Mouse (Mus musculus) embryonic facial prominence, embryonic 10.5 days (tissue): ENCODE data around the gene Hsd11b1. TPM values are rescaled to one million over a fixed set of nuclear protein-coding genes. Genes with fewer than 3 reads are reported as not detected.
"Not testable (repeated sequence)": the region's sequence is repeated elsewhere in the genome, so short reads cannot be mapped to it uniquely, and the experiment has no call there.

Experiments
- DNase-seq: peaks from one replicate; pipeline ENCODE4 v3.0.0-alpha.2; 2017; ENCODE audit warnings: low spot score
- H3K27ac ChIP-seq: fragments of 300-500 bp; sonication (generic); replicated peaks from 2 replicates; pipeline ENCODE4 v1.5.1; 2016; ENCODE audit warnings: mild to moderate bottlenecking
- H3K27me3 ChIP-seq: fragments of 300-500 bp; sonication (generic); replicated peaks from 2 replicates; pipeline ENCODE4 v1.6.1; 2016; ENCODE audit warnings: low read depth, mild to moderate bottlenecking; ENCODE audit not compliant: poor library complexity, severe bottlenecking
- H3K36me3 ChIP-seq: fragments of 300-500 bp; sonication (generic); replicated peaks from 2 replicates; pipeline ENCODE4 v1.6.1; 2016; ENCODE audit warnings: mild to moderate bottlenecking, moderate library complexity
- H3K4me1 ChIP-seq: fragments of 300-500 bp; sonication (generic); 2 replicates; pipeline ENCODE4 v1.6.1; 2016
- H3K4me3 ChIP-seq: fragments of 300-500 bp; sonication (generic); 2 replicates; pipeline ENCODE4 v1.5.1; 2016; ENCODE audit warnings: mild to moderate bottlenecking, moderate library complexity
- H3K9me3 ChIP-seq: fragments of 300-500 bp; sonication (generic); 2 replicates; pipeline ENCODE4 v1.6.1; 2016; ENCODE audit warnings: mild to moderate bottlenecking
- WGBS: fragments of 180-500 bp; shearing (Covaris S2); methylation state at CpG from one replicate; pipeline ENCODE4 v1.1.7; 2016; 5-methylcytosine and 5-hydroxymethylcytosine counted together
- polyA plus RNA-seq: library from polyadenylated mRNA; unstranded; fragments of >200 nt; fragmentation: Nextera tagmentation; extraction: Ambion mirVana; gene quantifications from 2 replicates; pipeline ENCODE4 v1.2.1, GENCODE M21; 2016

Hsd11b1 gene
- polyA plus RNA-seq, 1 experiment from 2014 or later: 0.41 TPM

GRCm38 (mm10) chr1:193295920-193296319 lies 32.0 kb upstream of the Hsd11b1 start:
- H3K27ac ChIP-seq: no peak overlapping the region
- no peaks in the 10 kb centered on the region for H3K36me3 ChIP-seq
- peaks cover 6% of the 10 kb centered on the region; the same call in 1 of the 2 replicates for H3K4me1 ChIP-seq
- no peaks in the 10 kb centered on the region for H3K27me3 ChIP-seq
- 93% methylated on average over 5 of the region's 5 CpGs for WGBS
- H3K4me3 ChIP-seq: no peak overlapping the region
- no peaks in the 10 kb centered on the region for H3K9me3 ChIP-seq
- DNase-seq: no peak

GRCm38 (mm10) chr1:193293926-193294325 lies 30.1 kb upstream of the Hsd11b1 start:
- Histone ChIP-seq H3K36me3 (no peaks in the 10 kb centered on the region), H3K27me3 (no peaks in the 10 kb centered on the region), H3K27ac (no peak overlapping the region), H3K9me3 (no peaks in the 10 kb centered on the region), H3K4me3 (no peak overlapping the region), H3K4me1 (no peaks in the 10 kb centered on the region)
- no peak for DNase-seq
- WGBS: 73% methylated on average over 3 of the region's 3 CpGs

DNA sequence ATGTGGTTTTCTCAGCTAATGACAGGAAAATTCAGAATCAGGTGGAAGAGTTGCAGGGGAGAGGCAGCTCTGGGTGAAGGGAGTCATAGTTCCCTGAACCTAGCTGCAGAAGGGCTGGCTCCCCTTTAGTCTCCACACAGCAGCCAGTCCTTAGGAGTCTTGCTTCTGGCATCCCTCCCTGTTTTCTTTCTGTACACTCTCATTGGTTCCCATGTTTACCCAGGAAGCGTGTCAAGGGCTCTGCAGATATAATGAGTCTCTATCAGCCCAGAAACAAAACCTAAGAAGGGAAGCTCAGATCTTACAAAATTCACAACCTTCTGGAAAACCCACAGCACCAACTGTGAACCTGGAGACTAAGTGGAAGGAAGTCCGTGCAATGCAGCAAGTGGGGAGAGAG lies 29.2 kb upstream of the Hsd11b1 start:
- Histone ChIP-seq H3K27ac (no peak overlapping the region), H3K4me3 (no peak overlapping the region), H3K4me1 (no peaks in the 10 kb centered on the region), H3K9me3 (no peaks in the 10 kb centered on the region), H3K36me3 (no peaks in the 10 kb centered on the region), H3K27me3 (no peaks in the 10 kb centered on the region)
- WGBS: 72% methylated on average over 2 of the region's 2 CpGs
- DNase-seq: no peak

- Histone ChIP-seq H3K27ac (no peak overlapping the region), H3K27me3 (no peaks in the 10 kb centered on the region), H3K4me1 (no peaks in the 10 kb centered on the region), H3K9me3 (no peaks in the 10 kb centered on the region), H3K4me3 (no peak overlapping the region), H3K36me3 (no peaks in the 10 kb centered on the region)
- no peak for DNase-seq
Observed at GRCm38 (mm10) chr1:193290686-193291085, 26.8 kb upstream of the Hsd11b1 start.

- 90% methylated on average over 5 of the region's 5 CpGs for WGBS
- H3K9me3 ChIP-seq: no peaks in the 10 kb centered on the region
- no peaks in the 10 kb centered on the region for H3K27me3 ChIP-seq
- no peak overlapping the region for H3K27ac ChIP-seq
- no peaks in the 10 kb centered on the region for H3K36me3 ChIP-seq
- DNase-seq: no peak
- no peaks in the 10 kb centered on the region for H3K4me1 ChIP-seq
- no peak overlapping the region for H3K4me3 ChIP-seq
Observed at GRCm38 (mm10) chr1:193289914-193290313, 26.0 kb upstream of the Hsd11b1 start.

DNA sequence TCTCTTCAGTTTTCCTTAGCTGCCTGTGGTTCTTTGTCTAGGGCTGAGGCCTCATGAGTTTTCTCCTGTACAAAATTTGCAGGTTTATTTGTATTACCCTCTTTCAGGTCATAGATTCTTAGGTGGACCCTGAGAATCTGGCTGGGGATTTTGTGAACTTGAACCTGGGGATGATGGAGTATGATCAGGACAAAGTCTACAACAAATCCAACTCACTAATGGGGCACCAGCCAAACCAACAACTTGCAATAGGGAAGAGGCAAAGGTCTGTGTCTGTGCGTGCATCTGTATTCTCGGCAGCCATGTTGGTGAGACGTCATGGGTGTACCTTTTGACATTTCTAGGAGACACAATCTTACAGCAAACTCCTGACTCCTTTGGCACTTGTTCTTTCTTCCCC lies 25.2 kb upstream of the Hsd11b1 start:
- Histone ChIP-seq H3K4me1 (no peaks in the 10 kb centered on the region), H3K27ac (no peak overlapping the region), H3K36me3 (no peaks in the 10 kb centered on the region), H3K4me3 (no peak overlapping the region), H3K9me3 (no peaks in the 10 kb centered on the region), H3K27me3 (no peaks in the 10 kb centered on the region)
- WGBS: 93% methylated on average over 3 of the region's 3 CpGs
- no peak for DNase-seq

GRCm38 (mm10) chr1:193287578-193287977 lies 23.7 kb upstream of the Hsd11b1 start:
- no peak overlapping the region for H3K4me3 ChIP-seq
- no peaks in the 10 kb centered on the region for H3K4me1 ChIP-seq
- WGBS: 84% methylated on average over 2 of the region's 2 CpGs
- H3K9me3 ChIP-seq: no peaks in the 10 kb centered on the region
- no peaks in the 10 kb centered on the region for H3K27me3 ChIP-seq
- H3K27ac ChIP-seq: no peak overlapping the region
- no peaks in the 10 kb centered on the region for H3K36me3 ChIP-seq
- no peak for DNase-seq

DNA sequence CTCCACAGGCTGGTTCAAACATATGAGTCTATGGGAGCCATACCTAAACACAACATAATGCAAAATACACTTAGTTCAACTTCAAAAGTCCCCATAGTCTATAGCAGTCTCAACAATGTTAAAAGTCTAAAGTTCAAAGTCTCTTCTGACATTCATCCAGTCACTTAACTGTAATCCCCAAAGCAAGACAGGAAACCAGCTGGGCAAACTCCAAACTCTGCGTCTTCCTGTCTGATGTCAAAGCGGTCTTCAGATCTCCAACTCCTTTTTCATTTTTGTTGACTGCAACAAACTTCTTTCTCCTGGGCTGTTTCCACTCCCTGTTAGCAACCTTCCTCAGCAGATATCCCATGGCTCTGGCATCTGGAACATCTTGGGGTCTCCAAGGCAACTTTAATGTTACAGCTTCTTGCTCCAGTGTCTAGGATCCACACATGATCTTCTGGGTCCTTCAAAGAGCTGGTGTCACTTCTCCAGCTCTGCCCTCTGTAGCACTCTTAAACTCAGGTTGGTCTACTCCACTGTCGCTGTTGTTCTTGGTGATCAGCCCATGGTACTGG lies 22.0 kb upstream of the Hsd11b1 start:
- not testable (repeated sequence) for H3K27ac ChIP-seq, H3K27me3 ChIP-seq, DNase-seq, H3K36me3 ChIP-seq, H3K9me3 ChIP-seq, H3K4me3 ChIP-seq, H3K4me1 ChIP-seq
- 89% methylated on average over 3 of the region's 3 CpGs for WGBS

GRCm38 (mm10) chr1:193284228-193284779 lies 20.4 kb upstream of the Hsd11b1 start:
- WGBS: 85% methylated on average over 7 of the region's 7 CpGs
- no peak for DNase-seq
- H3K4me1 ChIP-seq: no peaks in the 10 kb centered on the region
- no peaks in the 10 kb centered on the region for H3K36me3 ChIP-seq
- no peaks in the 10 kb centered on the region for H3K9me3 ChIP-seq
- no peaks in the 10 kb centered on the region for H3K27me3 ChIP-seq
- no peak overlapping the region for H3K27ac ChIP-seq
- H3K4me3 ChIP-seq: no peak overlapping the region

- H3K4me3 ChIP-seq: no peak overlapping the region
- peaks cover 9% of the 10 kb centered on the region for H3K4me1 ChIP-seq
- DNase-seq: no peak
- H3K27me3 ChIP-seq: no peaks in the 10 kb centered on the region; the same call in 1 of the 2 replicates
- no peaks in the 10 kb centered on the region for H3K36me3 ChIP-seq
- WGBS: 88% methylated on average over 2 of the region's 2 CpGs
- H3K9me3 ChIP-seq: no peaks in the 10 kb centered on the region
- H3K27ac ChIP-seq: no peak overlapping the region
Observed at GRCm38 (mm10) chr1:193281344-193281743, 17.5 kb upstream of the Hsd11b1 start.

DNA sequence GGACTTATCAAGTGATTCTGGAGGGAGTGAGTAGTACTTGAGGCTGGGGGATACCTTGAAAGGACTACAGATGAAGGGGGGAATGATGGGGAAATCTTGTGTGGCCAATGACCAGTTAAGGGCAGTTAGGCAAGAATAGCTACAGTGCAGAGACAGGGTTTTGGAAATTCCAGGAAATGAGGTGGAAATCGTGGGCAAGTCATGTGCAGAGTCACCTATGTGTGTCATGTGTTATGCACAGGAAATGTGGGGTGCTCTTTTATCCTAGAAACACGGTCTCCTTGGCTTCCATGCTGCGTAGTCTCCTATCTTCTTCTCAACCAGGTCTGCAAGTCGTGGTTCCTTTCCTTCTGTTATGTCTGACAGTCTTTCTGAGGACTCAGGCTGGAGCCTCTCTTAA lies 15.6 kb upstream of the Hsd11b1 start:
- H3K27me3 ChIP-seq: peaks cover 4% of the 10 kb centered on the region; the same call in 1 of the 2 replicates
- 86% methylated on average over 4 of the region's 4 CpGs for WGBS
- no peak overlapping the region for H3K4me3 ChIP-seq
- no peaks in the 10 kb centered on the region for H3K9me3 ChIP-seq
- no peak overlapping the region for H3K27ac ChIP-seq
- no peaks in the 10 kb centered on the region for H3K36me3 ChIP-seq
- H3K4me1 ChIP-seq: peaks cover 13% of the 10 kb centered on the region
- DNase-seq: no peak

DNA sequence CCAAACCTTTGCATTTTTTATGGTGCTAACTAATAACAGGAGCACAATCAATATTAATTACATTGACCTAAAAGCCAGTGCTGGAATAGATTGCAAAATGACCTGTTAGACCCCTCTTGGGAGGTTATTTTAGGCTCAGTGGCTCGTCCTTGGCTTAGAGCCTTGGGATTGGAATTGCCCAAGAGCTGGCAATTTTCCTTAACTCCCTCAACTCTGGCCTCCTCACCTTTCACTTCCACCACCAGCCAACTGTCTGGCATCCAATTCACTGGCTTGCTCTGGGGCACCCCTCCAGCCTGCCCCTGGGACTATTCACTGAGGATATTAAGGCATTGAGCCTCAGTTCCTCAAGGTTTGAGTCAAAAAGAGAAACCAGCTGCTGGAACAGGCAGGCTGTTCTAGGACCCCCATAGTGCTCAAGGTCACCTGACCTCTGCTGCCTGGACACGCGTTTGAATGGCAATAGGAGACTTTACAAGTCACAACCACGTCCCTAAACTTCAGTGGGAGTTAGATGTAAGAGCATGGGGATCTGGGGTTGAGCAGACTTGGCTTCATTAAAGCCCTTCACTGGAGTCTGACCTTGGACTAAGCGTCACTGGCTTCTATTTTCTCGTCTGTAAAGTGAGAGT lies 14.7 kb upstream of the Hsd11b1 start:
- Histone ChIP-seq H3K9me3 (no peaks in the 10 kb centered on the region), H3K27ac (no peak overlapping the region), H3K36me3 (no peaks in the 10 kb centered on the region), H3K4me3 (no peak overlapping the region), H3K27me3 (peaks cover 7% of the 10 kb centered on the region; the same call in 1 of the 2 replicates), H3K4me1 (peaks cover 20% of the 10 kb centered on the region)
- no peak for DNase-seq
- WGBS: 44% methylated on average over 6 of the region's 6 CpGs

DNA sequence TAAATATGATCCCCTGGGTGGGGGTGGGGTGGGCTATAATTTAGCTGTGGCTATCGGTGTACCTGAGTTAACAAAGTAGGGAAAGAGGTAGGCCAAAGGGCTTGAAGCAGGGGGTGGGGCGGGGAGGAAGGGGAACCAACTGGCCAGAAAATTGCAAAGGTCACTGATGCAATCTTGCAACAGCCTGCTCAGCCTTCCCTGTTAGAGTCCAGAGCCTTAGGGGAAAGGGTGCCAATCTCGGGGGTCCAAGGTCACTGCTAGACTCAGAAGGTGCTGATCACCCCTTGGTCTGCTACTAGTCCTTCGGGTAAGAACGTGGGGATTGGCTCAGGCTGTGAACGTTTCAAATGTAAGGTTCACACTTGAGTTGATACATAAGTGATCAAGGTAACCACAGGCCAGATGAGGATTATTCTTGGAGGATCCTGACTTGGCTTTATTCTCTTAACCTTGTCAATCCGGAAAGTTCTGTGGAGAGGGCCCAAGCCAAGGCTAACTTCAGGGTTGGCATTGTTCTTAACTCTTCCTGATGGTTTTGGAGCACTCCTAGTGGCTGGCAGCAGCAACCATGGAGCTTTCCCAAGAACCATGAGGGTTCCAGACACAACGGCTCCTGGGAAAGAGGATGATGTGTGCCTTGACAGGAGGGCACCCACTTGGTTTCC lies 10.7 kb upstream of the Hsd11b1 start:
- Histone ChIP-seq H3K4me3 (no peak overlapping the region), H3K27ac (no peak overlapping the region), H3K36me3 (no peaks in the 10 kb centered on the region), H3K4me1 (peaks cover 48% of the 10 kb centered on the region), H3K27me3 (peaks cover 7% of the 10 kb centered on the region; the same call in 1 of the 2 replicates), H3K9me3 (no peaks in the 10 kb centered on the region)
- WGBS: 74% methylated on average over 8 of the region's 8 CpGs
- no peak for DNase-seq
